30 mouse cellular contexts compared by ENCODE assay signal in the genomic region with DNA sequence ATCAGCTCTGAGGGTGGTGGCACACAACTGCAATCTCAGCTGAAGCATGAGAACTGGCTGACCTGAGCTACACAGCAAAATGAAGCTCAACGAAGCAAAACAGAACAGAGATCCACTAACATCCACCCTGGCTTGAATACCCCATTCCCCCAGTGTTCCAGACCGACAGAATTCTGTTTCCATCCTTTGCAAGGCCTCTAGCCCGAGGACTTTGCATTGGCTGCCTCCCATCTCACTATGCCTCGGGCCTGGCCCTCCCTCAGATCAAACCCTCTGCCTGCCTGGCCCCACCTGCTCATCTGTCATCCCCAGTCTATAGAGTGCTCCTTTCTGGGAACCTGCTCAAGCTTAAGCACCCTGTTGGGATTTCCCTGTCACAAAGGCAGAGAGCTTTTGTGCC.
DNase-seq lines count a peak whose midpoint lies in the region; ATAC-seq and TF ChIP-seq lines count a peak whose summit lies in the region.
"Had no signal": no experiment of that assay in that cellular context is flagged by ENCODE, and none has a peak within 500 bp of the region (broad histone marks: within the 10 kb centered on the region; RNA-seq: fewer than 3 reads in every experiment).

No protein-coding gene starts in this region.

- no peaks in the 10 kb centered on the region for H3K9me3 ChIP-seq in heart, embryonic 12.5 days (replicated peaks)
- H3K9me3 ChIP-seq in kidney, embryonic 14.5 days (ENCODE audit: control insufficient read depth, low read length), result no peaks in the 10 kb centered on the region
- H3K9me3 ChIP-seq: embryonic facial prominence, embryonic 10.5 days; embryonic facial prominence, embryonic 13.5 days; G1E; heart, embryonic 13.5 days; hindbrain, embryonic 15.5 days had no signal

- peak; percentile 66 for DNase-seq in heart, adult 11 months
- DNase-seq in kidney, adult 2 months, result peak; percentile 53
- DNase-seq in testis, postnatal 10 days (ENCODE audit: low spot score), result peak; percentile 27
- no peak for DNase-seq in testis, postnatal 14 days (ENCODE audit: low spot score)
- peak; percentile 36 to 39 for DNase-seq in kidney, postnatal 36 days
- DNase-seq in adrenal gland, postnatal 4 days (ENCODE audit: low spot score in 2 of 2), result no peak
- DNase-seq: adrenal gland, postnatal 14 days; B cell, adult 2 months; cerebellum, adult 11-12 months; cerebellum, adult 8-10 months; cerebellum, postnatal 10 days; cerebellum, postnatal 36 days; embryo, embryonic 11 days; forebrain, postnatal 0 days; gastrocnemius, adult 2 months; gastrocnemius, postnatal 14 days; heart, adult 18-20 months; heart, postnatal 14 days; heart, postnatal 4 days had no signal

- WGBS in heart, embryonic 12.5 days, result 54% methylated on average over 4 of the region's 4 CpGs
- 37% methylated on average over 4 of the region's 4 CpGs for WGBS in kidney, adult 2 months
- WGBS in kidney, embryonic 14.5 days, result 55% methylated on average over 4 of the region's 4 CpGs

- TF ChIP-seq CTCF in kidney, adult 2 months (conservative IDR thresholded peaks at IDR 0.05; ENCODE audit: insufficient read depth, insufficient read length, low read depth, low read length), result no peak

- no peak overlapping the region for H3K4me3 ChIP-seq in heart, embryonic 12.5 days
- no peak overlapping the region for H3K4me3 ChIP-seq in kidney, adult 2 months (ENCODE audit: insufficient read depth, low read depth, low read length)
- no peak overlapping the region for H3K4me3 ChIP-seq in kidney, embryonic 14.5 days (ENCODE audit: low read length)
- H3K4me3 ChIP-seq: embryonic facial prominence, embryonic 10.5 days; embryonic facial prominence, embryonic 13.5 days; erythroblast, embryonic 14.5 days; gastrocnemius, adult 2 months; heart, embryonic 13.5 days; hindbrain, embryonic 15.5 days had no signal

- H3K27me3 ChIP-seq in heart, embryonic 12.5 days (replicated peaks), result peaks cover 7% of the 10 kb centered on the region; the same call in 1 of the 2 replicates
- no peaks in the 10 kb centered on the region for H3K27me3 ChIP-seq in kidney, adult 2 months (replicated peaks; ENCODE audit: control insufficient read depth, insufficient read depth, low read length)
- H3K27me3 ChIP-seq in kidney, embryonic 14.5 days (ENCODE audit: control insufficient read depth, insufficient read depth, low read length), result no peaks in the 10 kb centered on the region
- H3K27me3 ChIP-seq: CH12.LX; embryonic facial prominence, embryonic 13.5 days; heart, embryonic 13.5 days; hindbrain, embryonic 15.5 days; Patski had no signal

- no peak overlapping the region for H3K4me2 ChIP-seq in heart, embryonic 12.5 days
- no peak overlapping the region for H3K4me2 ChIP-seq in kidney, embryonic 14.5 days (replicated peaks; ENCODE audit: low read depth, low read length)
- H3K4me2 ChIP-seq: embryonic facial prominence, embryonic 13.5 days; heart, embryonic 13.5 days; hindbrain, embryonic 15.5 days had no signal

- no peak overlapping the region for H3K9ac ChIP-seq in heart, embryonic 12.5 days
- H3K9ac ChIP-seq in kidney, embryonic 14.5 days (ENCODE audit: low read depth, low read length), result no peak overlapping the region
- H3K9ac ChIP-seq: embryonic facial prominence, embryonic 13.5 days; forebrain, postnatal 0 days; heart, embryonic 13.5 days; hindbrain, embryonic 15.5 days had no signal

- no peaks in the 10 kb centered on the region for H3K4me1 ChIP-seq in heart, embryonic 12.5 days (replicated peaks)
- H3K4me1 ChIP-seq in kidney, adult 2 months (ENCODE audit: control insufficient read depth, insufficient read depth, low read length), result peaks cover 15% of the 10 kb centered on the region
- no peaks in the 10 kb centered on the region for H3K4me1 ChIP-seq in kidney, embryonic 14.5 days (ENCODE audit: control insufficient read depth, insufficient read depth, low read length)
- H3K4me1 ChIP-seq: embryonic facial prominence, embryonic 13.5 days; heart, embryonic 13.5 days; hindbrain, embryonic 15.5 days had no signal

- TF ChIP-seq POLR2A in kidney, adult 2 months (IDR thresholded peaks at IDR 0.05; ENCODE audit: low read depth, low read length), result no peak

- no peaks in the 10 kb centered on the region for H3K36me3 ChIP-seq in heart, embryonic 12.5 days
- H3K36me3 ChIP-seq in kidney, adult 2 months (ENCODE audit: control insufficient read depth, insufficient read depth, low read length), result no peaks in the 10 kb centered on the region
- H3K36me3 ChIP-seq in kidney, embryonic 14.5 days (ENCODE audit: control insufficient read depth, insufficient read depth, low read length), result no peaks in the 10 kb centered on the region
- H3K36me3 ChIP-seq: embryonic facial prominence, embryonic 10.5 days; embryonic facial prominence, embryonic 13.5 days; G1E; heart, embryonic 13.5 days; hindbrain, embryonic 15.5 days had no signal

- ATAC-seq in heart, embryonic 12.5 days (ENCODE audit: insufficient number of reproducible peaks, low FRiP score), result no peak
- ATAC-seq in kidney, embryonic 14.5 days (ENCODE audit: low FRiP score, low TSS enrichment), result no peak
- ATAC-seq: forebrain, embryonic 14.5 days; forebrain, postnatal 0 days; Patski had no signal

- no peak overlapping the region for H3K27ac ChIP-seq in heart, embryonic 12.5 days (ENCODE audit: poor library complexity, severe bottlenecking)
- H3K27ac ChIP-seq in kidney, adult 2 months (ENCODE audit: insufficient read depth, low read depth, low read length), result peak overlapping the region; percentile 95
- H3K27ac ChIP-seq in kidney, embryonic 14.5 days (ENCODE audit: low read depth, low read length), result no peak overlapping the region
- H3K27ac ChIP-seq: embryonic facial prominence, embryonic 10.5 days; embryonic facial prominence, embryonic 13.5 days; gastrocnemius, adult 2 months; heart, embryonic 13.5 days; hindbrain, embryonic 15.5 days had no signal

Comparison
In these comparisons a context has a peak if more than half of its experiments do, and no peak if none do; other contexts are left out.
1. DNase-seq: peak in heart, adult 11 months (single experiment), kidney, adult 2 months (single experiment), testis, postnatal 10 days (single experiment) and kidney, postnatal 36 days (2 of 2); none in testis, postnatal 14 days (single experiment) and adrenal gland, postnatal 4 days (0 of 2).